ENCODE assay signal across 15 mouse cellular contexts in the genomic region with DNA sequence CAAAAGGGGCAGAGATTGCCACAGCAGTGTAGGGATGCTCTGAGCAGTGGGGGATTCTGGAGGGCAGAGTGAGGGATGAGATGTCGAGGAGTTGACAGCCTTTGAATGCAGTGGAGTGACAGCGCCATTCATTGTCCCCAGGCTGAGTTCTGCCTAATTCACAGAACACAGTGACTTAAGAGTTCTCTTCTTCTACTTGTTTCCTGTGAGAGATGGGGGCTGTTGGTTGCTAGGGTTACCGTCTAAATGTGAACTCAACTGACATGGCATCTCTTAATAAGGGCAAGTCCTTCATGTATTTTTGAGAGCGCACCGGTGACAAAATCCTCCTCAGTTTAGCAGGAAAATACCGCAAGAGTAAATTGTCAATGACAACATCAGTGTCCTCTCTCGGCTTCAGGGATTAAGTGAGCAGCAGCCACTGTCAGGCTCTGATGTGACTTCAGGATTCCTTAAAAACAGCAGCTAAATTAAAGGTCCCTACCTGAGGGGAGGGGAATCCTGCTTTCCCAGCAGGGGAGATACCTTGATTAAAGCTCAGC.
A peak's percentile ranks its signal among the peaks of the same experiment; 100 is the strongest.
DNase-seq lines count a peak whose midpoint lies in the region; ATAC-seq and TF ChIP-seq lines count a peak whose summit lies in the region.
"Had no signal": no experiment of that assay in that cellular context is flagged by ENCODE, and none has a peak within 500 bp of the region (broad histone marks: within the 10 kb centered on the region; RNA-seq: fewer than 3 reads in every experiment).

No protein-coding gene starts in this region.

- TF ChIP-seq CTCF in forebrain, postnatal 0 days (IDR thresholded peaks at IDR 0.05; ENCODE audit: low read depth) = no peak

- 15% methylated on average over 7 of the region's 7 CpGs for WGBS in forebrain, postnatal 0 days
- WGBS in midbrain, embryonic 12.5 days = 20% methylated on average over 7 of the region's 7 CpGs

- DNase-seq in retina, postnatal 1 day = peak; percentile 64
- DNase-seq in retina, embryonic 14.5 days (ENCODE audit: low spot score) = no peak
- DNase-seq in forebrain, postnatal 0 days = peak; percentile 53
- DNase-seq in kidney, adult 8-10 months = no peak
- no peak for DNase-seq in adrenal gland, adult 8-10 months
- no peak for DNase-seq in layer of hippocampus, adult 8-10 months (ENCODE audit: low spot score in 2 of 2)
- no peak for DNase-seq in lung, adult 18-20 months
- DNase-seq: B cell, adult 2 months; heart, postnatal 36 days; lung, postnatal 4 days; right cerebral cortex, adult 18-20 months; thymus, adult 2 months had no signal

- peak; percentile 59 for ATAC-seq in forebrain, postnatal 0 days
- ATAC-seq in midbrain, embryonic 12.5 days (ENCODE audit: low FRiP score, low read depth) = peak; percentile 73

- no peaks in the 10 kb centered on the region for H3K27me3 ChIP-seq in forebrain, postnatal 0 days (ENCODE audit: insufficient read depth, low read length)
- H3K27me3 ChIP-seq in midbrain, embryonic 12.5 days = peaks cover 4% of the 10 kb centered on the region; the same call in 1 of the 2 replicates
- H3K27me3 ChIP-seq: limb, embryonic 12.5 days had no signal

- no peaks in the 10 kb centered on the region; the same call in 1 of the 2 replicates for H3K4me1 ChIP-seq in forebrain, postnatal 0 days (ENCODE audit: insufficient read depth)
- H3K4me1 ChIP-seq in midbrain, embryonic 12.5 days = peaks cover 21% of the 10 kb centered on the region
- H3K4me1 ChIP-seq: limb, embryonic 12.5 days had no signal

- H3K36me3 ChIP-seq in forebrain, postnatal 0 days (ENCODE audit: insufficient read depth) = no peaks in the 10 kb centered on the region
- no peaks in the 10 kb centered on the region for H3K36me3 ChIP-seq in midbrain, embryonic 12.5 days
- H3K36me3 ChIP-seq: limb, embryonic 12.5 days had no signal

- peak overlapping the region; percentile 21 for H3K4me3 ChIP-seq in forebrain, postnatal 0 days (ENCODE audit: low read depth, low read length)
- no peak overlapping the region for H3K4me3 ChIP-seq in midbrain, embryonic 12.5 days
- H3K4me3 ChIP-seq: limb, embryonic 12.5 days; myocyte had no signal

- peak overlapping the region; percentile 29 for H3K9ac ChIP-seq in forebrain, postnatal 0 days
- no peak overlapping the region for H3K9ac ChIP-seq in midbrain, embryonic 12.5 days (replicated peaks)
- H3K9ac ChIP-seq: limb, embryonic 12.5 days had no signal

- no peak overlapping the region; the same call in none of the 2 replicates for H3K27ac ChIP-seq in forebrain, postnatal 0 days (ENCODE audit: low read depth, low read length)
- H3K27ac ChIP-seq in midbrain, embryonic 12.5 days (replicated peaks) = 0 out of 2 replicates have a peak overlapping the region, but pooled peaks have one; percentile 65
- H3K27ac ChIP-seq: limb, embryonic 12.5 days had no signal

- H3K9me3 ChIP-seq in forebrain, postnatal 0 days (ENCODE audit: low read length) = no peaks in the 10 kb centered on the region
- H3K9me3 ChIP-seq in midbrain, embryonic 12.5 days = no peaks in the 10 kb centered on the region
- H3K9me3 ChIP-seq: limb, embryonic 12.5 days had no signal

- peak overlapping the region; percentile 44 for H3K4me2 ChIP-seq in forebrain, postnatal 0 days (ENCODE audit: low read depth)
- peak overlapping the region; percentile 43 for H3K4me2 ChIP-seq in midbrain, embryonic 12.5 days (replicated peaks)
- H3K4me2 ChIP-seq: limb, embryonic 12.5 days had no signal

Comparison
In these comparisons a context has a peak if more than half of its experiments do, and no peak if none do; other contexts are left out.
1. DNase-seq: peak in retina, postnatal 1 day (single experiment) and forebrain, postnatal 0 days (single experiment); none in retina, embryonic 14.5 days (single experiment), kidney, adult 8-10 months (0 of 2), adrenal gland, adult 8-10 months (single experiment), layer of hippocampus, adult 8-10 months (0 of 2) and lung, adult 18-20 months (0 of 2).